Comparison of ENCODE assay signal across 18 mouse cellular contexts in genomic region chr2:72122410-72123223, GRCm38 (mm10).
DNase-seq lines count a peak whose midpoint lies in the region; ATAC-seq lines count a peak whose summit lies in the region.
"Had no signal": no experiment of that assay in that cellular context is flagged by ENCODE, and none has a peak within 500 bp of the region (broad histone marks: within the 10 kb centered on the region; RNA-seq: fewer than 3 reads in every experiment).

No protein-coding gene starts in this region.

- 87% methylated on average over 14 of the region's 14 CpGs for WGBS in embryonic facial prominence, embryonic 14.5 days
- WGBS in hindbrain, embryonic 12.5 days: 55% methylated on average over 14 of the region's 14 CpGs

- no peak overlapping the region for H3K9ac ChIP-seq in embryonic facial prominence, embryonic 14.5 days (ENCODE audit: low read depth, low read length)
- H3K9ac ChIP-seq in hindbrain, embryonic 12.5 days: no peak overlapping the region
- H3K9ac ChIP-seq: kidney, embryonic 15.5 days; limb, embryonic 15.5 days; liver, postnatal 0 days had no signal

- no peaks in the 10 kb centered on the region for H3K36me3 ChIP-seq in embryonic facial prominence, embryonic 14.5 days (ENCODE audit: control insufficient read depth, insufficient read depth, low read length)
- H3K36me3 ChIP-seq in hindbrain, embryonic 12.5 days: no peaks in the 10 kb centered on the region
- H3K36me3 ChIP-seq: kidney, embryonic 15.5 days; limb, embryonic 15.5 days had no signal

- no peaks in the 10 kb centered on the region for H3K27me3 ChIP-seq in embryonic facial prominence, embryonic 14.5 days (replicated peaks; ENCODE audit: control insufficient read depth, insufficient read depth, low read length)
- peaks cover 6% of the 10 kb centered on the region for H3K27me3 ChIP-seq in hindbrain, embryonic 12.5 days
- H3K27me3 ChIP-seq: CH12.LX; kidney, embryonic 15.5 days; limb, embryonic 15.5 days had no signal

- H3K4me1 ChIP-seq in embryonic facial prominence, embryonic 14.5 days (ENCODE audit: control insufficient read depth, insufficient read depth, low read length): peaks cover 3% of the 10 kb centered on the region; the same call in 1 of the 2 replicates
- H3K4me1 ChIP-seq in hindbrain, embryonic 12.5 days: 0 out of 2 replicates have a peak, but pooled peaks cover 5% of the 10 kb centered on the region

- H3K4me3 ChIP-seq in embryonic facial prominence, embryonic 14.5 days (ENCODE audit: low read depth, low read length): no peak overlapping the region
- H3K4me3 ChIP-seq in hindbrain, embryonic 12.5 days: no peak overlapping the region
- H3K4me3 ChIP-seq: gastrocnemius, adult 2 months; kidney, embryonic 15.5 days; left cerebral cortex, adult 2 months; limb, embryonic 15.5 days had no signal

- ATAC-seq in embryonic facial prominence, embryonic 14.5 days (ENCODE audit: low read depth): no peak
- ATAC-seq in hindbrain, embryonic 12.5 days (ENCODE audit: low FRiP score): 0 out of 2 replicates have a peak, but pooled peaks have one; percentile 48
- ATAC-seq: inflammation-experienced regulatory T-cells, adult 6 months; liver, postnatal 0 days had no signal

- no peak overlapping the region for H3K4me2 ChIP-seq in embryonic facial prominence, embryonic 14.5 days (ENCODE audit: low read depth, low read length)
- 0 out of 2 replicates have a peak overlapping the region, but pooled peaks have one; percentile 5 for H3K4me2 ChIP-seq in hindbrain, embryonic 12.5 days (replicated peaks)
- H3K4me2 ChIP-seq: kidney, embryonic 15.5 days; limb, embryonic 15.5 days had no signal

- DNase-seq in embryo, embryonic 11 days: peak; percentile 37
- no peak for DNase-seq in embryo, embryonic 9.5 days (ENCODE audit: extremely low spot score)
- peak; percentile 15 for DNase-seq in embryonic facial prominence, embryonic 14.5 days (ENCODE audit: low spot score)
- peak; percentile 63 for DNase-seq in mesoderm, embryonic 11.5 days (ENCODE audit: low read depth, low spot score)
- no peak for DNase-seq in kidney, adult 18-20 months
- DNase-seq in adrenal gland, postnatal 36 days: no peak
- no peak for DNase-seq in right cerebral cortex, postnatal 4 days
- DNase-seq: gastrocnemius, adult 2 months; heart, adult 18-20 months; liver, postnatal 0 days; lung, postnatal 4 days; right cerebral cortex, postnatal 25 days had no signal

- no peaks in the 10 kb centered on the region for H3K9me3 ChIP-seq in embryonic facial prominence, embryonic 14.5 days (ENCODE audit: control insufficient read depth, low read length)
- no peaks in the 10 kb centered on the region for H3K9me3 ChIP-seq in hindbrain, embryonic 12.5 days (replicated peaks)
- H3K9me3 ChIP-seq: kidney, embryonic 15.5 days; limb, embryonic 15.5 days had no signal

- H3K27ac ChIP-seq in embryonic facial prominence, embryonic 14.5 days (replicated peaks; ENCODE audit: low read depth, low read length): no peak overlapping the region
- H3K27ac ChIP-seq in hindbrain, embryonic 12.5 days: no peak overlapping the region
- H3K27ac ChIP-seq: gastrocnemius, adult 2 months; kidney, embryonic 15.5 days; left cerebral cortex, adult 2 months had no signal

Comparison
In these comparisons a context has a peak if more than half of its experiments do, and no peak if none do; other contexts are left out.
1. DNase-seq: peak in embryo, embryonic 11 days (single experiment), embryonic facial prominence, embryonic 14.5 days (single experiment) and mesoderm, embryonic 11.5 days (single experiment); none in embryo, embryonic 9.5 days (single experiment), kidney, adult 18-20 months (single experiment), adrenal gland, postnatal 36 days (0 of 2) and right cerebral cortex, postnatal 4 days (single experiment).